Mouse (Mus musculus) liver, adult 2 months (tissue): ENCODE measurements around the gene Plagl1. TPM values are rescaled to one million over a fixed set of nuclear protein-coding genes. Genes with fewer than 3 reads are reported as not detected.

Experiments used
- DNase-seq: peaks from one replicate; pipeline ENCODE4 v3.0.0-alpha.2; 2011; ENCODE audit warnings: low read depth, low spot score; ENCODE audit errors: extremely low read depth
- H3K27ac ChIP-seq: fragments of 200-500 bp; replicated peaks from 2 replicates; pipeline ENCODE4 v1.5.1; 2012; ENCODE audit warnings: low read depth, mild to moderate bottlenecking, control low read depth, inconsistent platforms, low read length; ENCODE audit not compliant: insufficient read depth
- H3K27me3 ChIP-seq: fragments of 200-500 bp; 2 replicates; pipeline ENCODE4 v1.6.1; 2012; ENCODE audit warnings: mild to moderate bottlenecking, moderate library complexity, low read length, inconsistent platforms; ENCODE audit not compliant: control insufficient read depth, insufficient read depth
- H3K36me3 ChIP-seq: fragments of 200-500 bp; 2 replicates; pipeline ENCODE4 v1.6.1; 2012; ENCODE audit warnings: low read length, inconsistent platforms; ENCODE audit not compliant: control insufficient read depth, insufficient read depth
- H3K4me1 ChIP-seq: fragments of 200-500 bp; 2 replicates; pipeline ENCODE4 v1.6.1; 2011; ENCODE audit warnings: low read length; ENCODE audit not compliant: control insufficient read depth, insufficient read depth
- H3K4me3 ChIP-seq: fragments of 200-500 bp; 2 replicates; pipeline ENCODE4 v1.5.1; 2011; ENCODE audit warnings: low read depth, mild to moderate bottlenecking, control low read depth, low read length, moderate library complexity; ENCODE audit not compliant: insufficient read depth
- H3K79me2 ChIP-seq: fragments of 200-500 bp; 2 replicates; pipeline ENCODE4 v1.6.1; 2012; ENCODE audit warnings: inconsistent platforms, mild to moderate bottlenecking, low read length, moderate library complexity; ENCODE audit not compliant: control insufficient read depth, insufficient read depth
- H3K9ac ChIP-seq: fragments of 200-500 bp; 2 replicates; pipeline ENCODE4 v1.6.1; 2012; ENCODE audit warnings: low read depth, mild to moderate bottlenecking, control low read depth, inconsistent platforms, low read length
- CTCF ChIP-seq: fragments of 200-500 bp; IDR thresholded peaks from 2 replicates; pipeline ENCODE4 v1.5.1; 2011; ENCODE audit warnings: low read depth, low read length, control low read depth
- POLR2A ChIP-seq: fragments of 200-500 bp; IDR thresholded peaks from 2 replicates; pipeline ENCODE4 v1.6.1; 2011; ENCODE audit warnings: low read length, control low read depth; ENCODE audit not compliant: insufficient read depth; ENCODE audit errors: extremely low read depth
- WGBS: fragments of 180-500 bp; shearing (Covaris S2); methylation state at CpG from one replicate; pipeline ENCODE4 v1.1.7; 2018; 5-methylcytosine and 5-hydroxymethylcytosine counted together
- polyA plus RNA-seq: library from polyadenylated mRNA; depleted of rRNA; stranded (reverse); fragments of >200 nt; gene quantifications from 2 replicates; pipeline ENCODE4 v1.2.3, GENCODE M21; 2012
- total RNA-seq: library from RNA; depleted of rRNA; stranded (reverse); fragments of >200 nt; gene quantifications from 2 replicates; pipeline ENCODE4 v1.2.3, GENCODE M21; 2014

The Plagl1 gene
- total and polyA plus RNA-seq, 2 experiments, result 0.55 to 1.1 TPM

DNA sequence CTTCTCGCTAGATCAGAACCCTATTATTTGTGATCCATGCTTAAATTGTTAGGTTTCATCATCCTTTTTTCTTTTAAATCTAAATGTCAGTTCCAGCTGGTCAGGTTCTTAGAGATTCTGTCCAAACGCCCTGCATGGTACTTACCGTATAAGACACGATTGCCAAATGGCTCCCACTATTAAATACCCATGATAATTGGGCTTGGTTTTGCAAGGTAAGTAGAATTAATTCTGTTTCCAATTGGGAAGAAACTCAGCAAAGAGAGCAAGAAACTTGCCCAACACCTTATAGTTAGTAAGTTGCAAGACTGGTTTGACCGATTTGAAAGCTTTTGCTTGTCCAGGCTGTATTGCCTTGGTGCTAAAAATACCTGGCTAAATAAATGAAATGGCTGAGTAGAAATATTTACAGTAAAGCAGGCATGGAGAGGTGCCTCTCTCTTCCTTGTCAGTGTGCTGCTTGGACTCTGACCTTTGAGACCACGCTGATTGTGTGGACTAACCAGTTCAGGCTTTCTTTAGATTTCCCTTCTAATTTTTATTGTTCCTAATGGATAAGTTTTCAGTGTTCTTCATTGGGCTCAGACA lies 39.9 kb downstream of the Plagl1 start:
- H3K4me3 ChIP-seq, result no peak overlapping the region
- no peak overlapping the region for H3K9ac ChIP-seq
- no peaks in the 10 kb centered on the region; the same call in 1 of the 2 replicates for H3K4me1 ChIP-seq
- H3K27me3 ChIP-seq, result no peaks in the 10 kb centered on the region
- 73% methylated on average over 6 of the region's 6 CpGs for WGBS
- H3K36me3 ChIP-seq, result no peaks in the 10 kb centered on the region
- DNase-seq, result no peak
- H3K79me2 ChIP-seq, result no peaks in the 10 kb centered on the region
- no peak overlapping the region for H3K27ac ChIP-seq
- TF ChIP-seq CTCF (no peak), POLR2A (no peak)

DNA sequence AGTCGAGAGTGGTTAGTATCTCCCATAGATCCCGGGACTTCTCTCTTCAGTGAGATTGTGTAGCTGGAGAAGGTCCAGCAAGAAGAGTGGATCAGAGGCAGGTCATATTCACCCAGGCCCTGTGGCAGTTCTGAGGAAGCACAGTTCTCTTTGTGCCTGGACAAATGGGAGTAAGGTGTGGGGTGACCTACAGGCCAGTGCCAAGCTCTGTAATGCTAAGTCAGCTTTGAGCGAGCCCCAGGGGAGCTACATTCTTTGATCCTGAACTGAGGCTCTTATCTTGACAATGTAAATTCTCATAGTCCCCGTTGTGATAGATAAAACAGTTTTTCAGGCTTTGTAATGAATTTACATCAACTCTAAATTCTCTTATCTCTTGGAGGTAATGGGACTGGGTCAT lies 42.1 kb downstream of the Plagl1 start:
- Histone ChIP-seq H3K9ac (no peak overlapping the region), H3K4me1 (no peaks in the 10 kb centered on the region; the same call in 1 of the 2 replicates), H3K36me3 (no peaks in the 10 kb centered on the region), H3K27ac (no peak overlapping the region), H3K79me2 (no peaks in the 10 kb centered on the region), H3K4me3 (no peak overlapping the region), H3K27me3 (no peaks in the 10 kb centered on the region)
- TF ChIP-seq POLR2A (no peak), CTCF (no peak)
- no peak for DNase-seq
- WGBS, result 71% methylated on average over 4 of the region's 4 CpGs

DNA sequence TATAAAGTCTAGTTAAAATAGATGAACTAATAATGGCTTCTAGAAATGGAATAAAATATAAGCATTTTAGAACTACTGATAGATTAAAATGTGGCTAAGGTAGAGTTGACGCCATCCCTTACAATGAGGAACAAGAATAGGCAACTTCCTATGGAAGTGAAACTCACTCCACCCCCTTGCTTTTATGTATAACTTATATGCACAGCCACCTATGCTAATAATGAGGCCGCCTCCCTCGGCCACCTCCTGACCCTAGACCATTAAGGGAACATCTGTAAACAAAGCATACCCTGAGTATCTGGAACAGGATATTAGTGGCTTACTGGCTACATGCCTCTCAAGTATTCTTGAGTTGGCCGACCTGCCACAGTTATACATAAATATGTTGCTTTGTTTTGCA lies 43.5 kb downstream of the Plagl1 start:
- Histone ChIP-seq H3K4me1 (no peaks in the 10 kb centered on the region; the same call in 1 of the 2 replicates), H3K36me3 (no peaks in the 10 kb centered on the region), H3K27ac (no peak overlapping the region), H3K9ac (no peak overlapping the region), H3K79me2 (no peaks in the 10 kb centered on the region), H3K27me3 (no peaks in the 10 kb centered on the region), H3K4me3 (no peak overlapping the region)
- DNase-seq, result no peak
- TF ChIP-seq CTCF, result no peak
- TF ChIP-seq POLR2A, result no peak
- 86% methylated on average over 4 of the region's 4 CpGs for WGBS

DNA sequence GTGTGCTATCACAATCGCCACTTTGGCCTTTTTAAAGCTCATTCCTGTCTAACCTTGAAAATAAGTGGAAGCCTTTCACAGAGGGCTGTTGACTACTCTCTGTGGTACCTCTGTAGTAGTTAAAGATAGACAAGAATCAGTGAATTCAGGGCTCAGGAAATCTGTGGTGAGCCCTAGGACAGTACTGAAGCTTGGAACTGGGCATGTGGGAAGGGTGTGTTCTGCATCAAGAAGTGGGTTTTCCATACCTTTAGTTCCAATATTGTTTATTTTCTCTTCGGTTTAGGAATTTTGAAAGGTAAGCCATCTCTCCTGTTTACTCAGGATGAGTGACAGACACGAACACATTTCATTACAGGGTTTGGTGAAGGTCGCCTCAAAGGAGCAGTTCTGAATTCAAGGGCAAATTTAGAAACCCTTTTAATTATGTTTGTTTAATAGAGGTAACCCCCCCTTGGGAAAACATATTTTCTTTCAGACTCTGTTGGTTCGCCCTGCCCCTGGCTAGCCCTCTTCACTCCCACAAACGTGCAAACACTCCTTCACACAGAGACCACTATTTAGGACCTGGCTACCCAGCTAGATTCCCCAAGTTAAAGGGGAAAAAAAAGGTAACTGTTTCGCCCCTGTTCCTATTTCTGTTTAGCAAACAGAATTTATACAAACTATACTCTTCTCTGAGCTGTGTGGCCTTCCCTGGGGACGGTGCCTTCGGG lies 46.8 kb downstream of the Plagl1 start:
- no peak overlapping the region for H3K27ac ChIP-seq
- no peak overlapping the region for H3K9ac ChIP-seq
- 63% methylated on average over 9 of the region's 9 CpGs for WGBS
- DNase-seq, result no peak
- H3K36me3 ChIP-seq, result no peaks in the 10 kb centered on the region
- no peaks in the 10 kb centered on the region for H3K4me1 ChIP-seq
- H3K27me3 ChIP-seq, result no peaks in the 10 kb centered on the region
- no peak overlapping the region for H3K4me3 ChIP-seq
- no peak for TF ChIP-seq POLR2A
- no peak for TF ChIP-seq CTCF
- H3K79me2 ChIP-seq, result no peaks in the 10 kb centered on the region

GRCm38 (mm10) chr10:13108021-13108548 lies 47.8 kb downstream of the Plagl1 start:
- no peak for DNase-seq
- no peak overlapping the region for H3K9ac ChIP-seq
- no peak overlapping the region for H3K27ac ChIP-seq
- H3K27me3 ChIP-seq, result no peaks in the 10 kb centered on the region
- no peaks in the 10 kb centered on the region for H3K79me2 ChIP-seq
- no peak overlapping the region for H3K4me3 ChIP-seq
- no peaks in the 10 kb centered on the region for H3K4me1 ChIP-seq
- TF ChIP-seq CTCF (no peak), POLR2A (no peak)
- WGBS, result 71% methylated on average over 7 of the region's 7 CpGs
- no peaks in the 10 kb centered on the region for H3K36me3 ChIP-seq

GRCm38 (mm10) chr10:13108847-13109246 lies 48.5 kb downstream of the Plagl1 start:
- 78% methylated on average over 4 of the region's 4 CpGs for WGBS
- Histone ChIP-seq H3K27ac (no peak overlapping the region), H3K27me3 (no peaks in the 10 kb centered on the region), H3K4me3 (no peak overlapping the region), H3K4me1 (no peaks in the 10 kb centered on the region), H3K36me3 (no peaks in the 10 kb centered on the region), H3K9ac (no peak overlapping the region), H3K79me2 (no peaks in the 10 kb centered on the region)
- TF ChIP-seq CTCF, result no peak
- no peak for TF ChIP-seq POLR2A
- no peak for DNase-seq
